Mouse (Mus musculus): ENCODE measurements around the gene Irgc1. TPM values are rescaled to one million over a fixed set of nuclear protein-coding genes. Genes with fewer than 3 reads are reported as not detected.

Gene Irgc1
- polyA plus RNA-seq, 1 experiment from 2014 or later = 0.24 TPM

DNA sequence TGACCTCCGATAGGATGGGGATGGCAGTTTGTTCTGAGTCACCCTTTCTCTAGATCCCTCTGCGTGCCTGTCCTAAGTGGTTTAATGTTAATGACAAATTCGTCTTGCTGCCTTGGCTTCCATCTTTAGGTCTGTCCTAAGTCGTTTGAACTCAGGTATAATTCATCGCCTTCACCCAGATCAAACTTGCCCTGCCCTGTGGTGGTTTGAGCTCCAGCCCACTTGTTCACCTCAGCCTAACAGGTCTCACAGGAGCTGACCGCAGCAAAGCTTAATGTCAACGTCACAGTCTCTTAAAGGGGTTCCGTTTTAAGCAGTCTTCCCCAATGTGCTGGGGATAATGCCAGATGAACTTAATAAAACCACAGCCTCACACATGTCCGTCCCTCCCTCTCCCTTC lies 26.2 kb downstream of the Irgc1 start:
- TF ChIP-seq EP300 (IDR thresholded peaks at IDR 0.05) = no peak
- TF ChIP-seq CTCF (IDR thresholded peaks at IDR 0.05) = no peak
- no peak overlapping the region for H3K4me3 ChIP-seq (ENCODE audit: low read depth, low read length)
- H3K4me2 ChIP-seq (replicated peaks; ENCODE audit: low read depth, low read length) = no peak overlapping the region
- no peak overlapping the region for H3K9ac ChIP-seq (replicated peaks; ENCODE audit: low read depth)
- H3K4me1 ChIP-seq (ENCODE audit: insufficient read depth, low read depth, low read length) = no peaks in the 10 kb centered on the region
- H3K27me3 ChIP-seq (replicated peaks; ENCODE audit: insufficient read depth, low read length) = no peaks in the 10 kb centered on the region
- H3K9me3 ChIP-seq (ENCODE audit: low read length) = no peaks in the 10 kb centered on the region
- H3K27ac ChIP-seq (ENCODE audit: low read length) = no peak overlapping the region
- 73% methylated on average over 9 of the region's 9 CpGs for WGBS
- ATAC-seq = no peak
- H3K36me3 ChIP-seq (ENCODE audit: insufficient read depth, low read length) = 0 out of 2 replicates have a peak, but pooled peaks cover 16% of the 10 kb centered on the region
- DNase-seq (ENCODE audit: low spot score) = no peak

DNA sequence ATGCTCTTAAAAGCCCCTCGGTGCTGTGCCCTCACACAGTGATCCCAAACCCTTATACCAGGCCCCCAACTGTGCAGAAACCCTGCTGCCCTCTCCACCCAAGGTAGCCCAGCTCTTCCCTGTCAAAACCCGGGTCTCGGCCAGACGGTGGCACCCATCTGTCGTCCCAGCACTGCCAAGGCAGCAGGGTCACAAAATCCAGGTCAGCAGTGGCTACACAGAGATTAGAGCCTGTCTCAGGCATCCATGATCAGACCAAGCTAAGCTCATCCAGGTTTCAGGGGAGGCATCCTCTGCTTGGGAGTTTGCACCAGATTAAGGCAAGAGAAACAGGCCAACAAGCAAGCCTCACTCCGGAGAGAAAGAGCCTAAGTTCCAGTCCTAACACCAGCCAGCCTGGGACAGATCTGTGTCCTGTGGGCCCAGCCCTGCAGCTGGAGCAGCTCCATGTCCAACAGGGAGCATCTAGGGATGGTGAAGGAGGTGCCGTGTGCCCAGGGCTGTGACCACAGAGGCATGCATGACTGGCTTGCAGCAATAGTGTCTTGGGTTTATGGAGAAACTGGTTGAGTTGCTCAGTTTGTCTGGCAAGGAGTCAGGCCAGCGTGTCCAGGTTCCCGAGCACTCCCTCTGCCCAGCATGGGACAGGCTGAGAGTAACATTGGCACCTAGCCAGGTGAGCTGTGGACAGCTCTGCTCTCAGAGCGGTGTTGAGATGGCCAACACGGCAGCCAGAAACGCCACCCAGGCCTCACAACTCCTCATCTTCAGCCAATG lies 28.0 kb downstream of the Irgc1 start:
- peak; percentile 25 for DNase-seq (ENCODE audit: low spot score)
- H3K27ac ChIP-seq (ENCODE audit: low read length) = no peak overlapping the region

DNA sequence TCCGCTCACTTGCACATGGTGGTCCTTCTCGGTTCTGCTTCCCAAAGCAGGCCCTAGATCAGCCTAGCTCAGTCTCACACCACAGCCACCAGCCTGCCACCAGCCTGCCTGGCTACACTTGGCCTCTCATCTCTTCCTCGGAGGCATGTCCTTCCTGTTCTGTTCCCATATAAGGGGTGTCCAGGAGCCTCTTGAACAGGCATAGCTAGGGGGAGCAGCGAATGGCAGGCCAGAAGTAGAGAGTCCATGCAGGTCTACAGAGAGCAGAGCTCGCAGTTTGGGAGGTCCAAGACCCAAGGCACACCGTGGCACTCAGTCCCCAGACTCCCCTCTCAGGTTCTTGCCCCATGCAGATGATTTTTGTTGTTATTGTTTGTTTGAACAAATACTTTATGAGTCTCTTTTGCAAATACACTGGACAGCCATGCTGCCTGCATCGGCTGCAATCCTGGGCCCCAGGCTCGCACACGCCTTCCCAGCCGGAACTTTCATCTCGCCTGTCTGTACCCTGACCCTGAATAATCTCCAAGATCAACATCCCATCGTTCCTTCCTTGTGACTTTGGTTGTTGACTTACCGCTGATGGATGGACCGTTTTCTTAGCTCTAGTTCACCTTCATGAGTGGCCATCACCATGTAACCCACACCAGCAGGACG lies 28.9 kb downstream of the Irgc1 start:
- Histone ChIP-seq H3K9me3 (ENCODE audit: low read length) (no peaks in the 10 kb centered on the region), H3K4me1 (ENCODE audit: insufficient read depth, low read depth, low read length) (no peaks in the 10 kb centered on the region), H3K9ac (replicated peaks; ENCODE audit: low read depth) (no peak overlapping the region), H3K27ac (ENCODE audit: low read length) (no peak overlapping the region), H3K27me3 (replicated peaks; ENCODE audit: insufficient read depth, low read length) (no peaks in the 10 kb centered on the region), H3K4me3 (ENCODE audit: low read depth, low read length) (no peak overlapping the region), H3K4me2 (replicated peaks; ENCODE audit: low read depth, low read length) (no peak overlapping the region), H3K36me3 (ENCODE audit: insufficient read depth, low read length) (0 out of 2 replicates have a peak, but pooled peaks cover 16% of the 10 kb centered on the region)
- WGBS = 78% methylated on average over 15 of the region's 15 CpGs
- DNase-seq (ENCODE audit: low spot score) (no peak), ATAC-seq (no peak)
- no peak for TF ChIP-seq CTCF (IDR thresholded peaks at IDR 0.05)
- no peak for TF ChIP-seq EP300 (IDR thresholded peaks at IDR 0.05)

More for the DNA sequence above, 28.0 kb downstream of the Irgc1 start:
- WGBS = 60% methylated on average over 12 of the region's 12 CpGs
- Histone ChIP-seq H3K27me3 (replicated peaks; ENCODE audit: insufficient read depth, low read length) (no peaks in the 10 kb centered on the region), H3K4me1 (ENCODE audit: insufficient read depth, low read depth, low read length) (no peaks in the 10 kb centered on the region), H3K9me3 (ENCODE audit: low read length) (no peaks in the 10 kb centered on the region), H3K4me2 (replicated peaks; ENCODE audit: low read depth, low read length) (no peak overlapping the region), H3K4me3 (ENCODE audit: low read depth, low read length) (no peak overlapping the region), H3K9ac (replicated peaks; ENCODE audit: low read depth) (no peak overlapping the region), H3K36me3 (ENCODE audit: insufficient read depth, low read length) (0 out of 2 replicates have a peak, but pooled peaks cover 16% of the 10 kb centered on the region)
- TF ChIP-seq CTCF (IDR thresholded peaks at IDR 0.05) (no peak), EP300 (IDR thresholded peaks at IDR 0.05) (no peak)
- peak; percentile 45; the same call in 1 of the 2 replicates for ATAC-seq

DNA sequence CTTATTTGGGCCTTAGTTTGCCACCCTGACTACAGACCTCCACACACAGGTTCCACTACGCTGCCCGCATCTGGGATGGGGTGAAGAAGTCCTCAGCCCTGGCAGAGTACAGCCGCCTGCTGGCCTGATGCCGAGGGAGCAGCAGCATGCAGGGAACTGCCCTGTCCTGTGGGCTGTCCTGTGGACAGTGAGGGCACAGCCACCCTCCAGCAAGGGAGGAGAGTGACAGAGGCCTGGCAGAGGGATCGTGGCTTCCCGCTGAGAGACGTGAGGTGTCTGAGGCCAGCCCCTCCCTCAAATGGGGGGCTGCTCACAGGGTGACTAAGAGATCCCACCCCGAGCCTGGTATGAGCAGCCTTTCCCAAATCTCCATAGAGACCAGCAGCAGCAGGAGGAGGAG lies 29.8 kb downstream of the Irgc1 start:
- Histone ChIP-seq H3K9ac (replicated peaks; ENCODE audit: low read depth) (no peak overlapping the region), H3K27me3 (replicated peaks; ENCODE audit: insufficient read depth, low read length) (no peaks in the 10 kb centered on the region), H3K4me2 (replicated peaks; ENCODE audit: low read depth, low read length) (no peak overlapping the region), H3K27ac (ENCODE audit: low read length) (no peak overlapping the region), H3K4me1 (ENCODE audit: insufficient read depth, low read depth, low read length) (no peaks in the 10 kb centered on the region), H3K9me3 (ENCODE audit: low read length) (no peaks in the 10 kb centered on the region), H3K4me3 (ENCODE audit: low read depth, low read length) (no peak overlapping the region), H3K36me3 (ENCODE audit: insufficient read depth, low read length) (0 out of 2 replicates have a peak, but pooled peaks cover 16% of the 10 kb centered on the region)
- ATAC-seq (no peak), DNase-seq (ENCODE audit: low spot score) (no peak)
- TF ChIP-seq CTCF (IDR thresholded peaks at IDR 0.05) = no peak
- 69% methylated on average over 8 of the region's 8 CpGs for WGBS

DNA sequence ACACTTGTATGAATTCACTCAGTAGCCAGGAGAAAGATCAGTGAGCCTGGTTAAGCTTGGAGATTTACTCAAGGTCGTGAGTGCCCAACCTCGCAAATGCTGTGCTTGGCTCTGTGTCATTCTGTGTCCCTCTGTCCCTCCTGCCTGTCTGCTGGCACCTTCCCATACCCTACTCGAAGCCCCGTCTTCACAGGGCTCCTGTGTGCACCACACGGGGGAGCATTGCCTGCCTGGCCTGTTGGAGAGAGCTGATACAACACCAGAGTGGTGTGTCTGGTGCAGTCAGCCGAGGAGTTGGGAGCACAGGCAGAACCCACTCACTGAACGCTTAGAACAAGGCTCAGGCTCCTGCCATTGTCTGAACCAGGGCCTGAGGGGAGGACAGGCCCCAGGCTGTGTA lies 30.4 kb downstream of the Irgc1 start:
- Histone ChIP-seq H3K27ac (ENCODE audit: low read length) (no peak overlapping the region), H3K4me1 (ENCODE audit: insufficient read depth, low read depth, low read length) (no peaks in the 10 kb centered on the region), H3K4me2 (replicated peaks; ENCODE audit: low read depth, low read length) (no peak overlapping the region), H3K9ac (replicated peaks; ENCODE audit: low read depth) (no peak overlapping the region), H3K4me3 (ENCODE audit: low read depth, low read length) (no peak overlapping the region), H3K9me3 (ENCODE audit: low read length) (no peaks in the 10 kb centered on the region), H3K36me3 (ENCODE audit: insufficient read depth, low read length) (0 out of 2 replicates have a peak, but pooled peaks cover 16% of the 10 kb centered on the region), H3K27me3 (replicated peaks; ENCODE audit: insufficient read depth, low read length) (no peaks in the 10 kb centered on the region)
- DNase-seq (ENCODE audit: low spot score) = no peak
- TF ChIP-seq EP300 (IDR thresholded peaks at IDR 0.05) (no peak), CTCF (IDR thresholded peaks at IDR 0.05) (peak; percentile 4; the same call in 1 of the 2 replicates)
- WGBS = 73% methylated on average over 7 of the region's 7 CpGs
- no peak for ATAC-seq

DNA sequence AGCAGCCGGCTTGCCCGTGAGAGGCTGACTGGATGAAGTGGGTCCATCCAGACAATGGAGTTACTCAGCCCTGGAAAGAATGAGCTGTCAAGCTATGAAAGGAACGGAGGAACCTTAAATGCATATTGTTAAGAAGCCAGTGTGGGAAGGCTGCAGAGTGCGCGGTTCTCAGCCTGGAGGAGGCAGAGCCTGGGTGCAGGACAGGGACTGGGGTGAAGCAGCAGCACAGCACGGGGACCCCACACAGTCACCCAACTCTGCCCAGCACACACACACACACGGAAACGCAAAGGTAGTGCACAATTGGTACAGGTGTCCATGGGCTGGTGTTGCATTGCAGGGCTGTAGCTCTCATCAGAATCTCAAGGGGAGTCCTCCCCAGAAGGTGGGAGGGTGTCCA lies 32.5 kb downstream of the Irgc1 start:
- Histone ChIP-seq H3K27ac (ENCODE audit: low read length) (no peak overlapping the region), H3K4me2 (replicated peaks; ENCODE audit: low read depth, low read length) (no peak overlapping the region), H3K9me3 (ENCODE audit: low read length) (no peaks in the 10 kb centered on the region), H3K36me3 (ENCODE audit: insufficient read depth, low read length) (0 out of 2 replicates have a peak, but pooled peaks cover 16% of the 10 kb centered on the region), H3K27me3 (replicated peaks; ENCODE audit: insufficient read depth, low read length) (no peaks in the 10 kb centered on the region), H3K9ac (replicated peaks; ENCODE audit: low read depth) (no peak overlapping the region), H3K4me1 (ENCODE audit: insufficient read depth, low read depth, low read length) (no peaks in the 10 kb centered on the region), H3K4me3 (ENCODE audit: low read depth, low read length) (no peak overlapping the region)
- ATAC-seq (no peak), DNase-seq (ENCODE audit: low spot score) (no peak)
- 88% methylated on average over 8 of the region's 8 CpGs for WGBS
- TF ChIP-seq EP300 (IDR thresholded peaks at IDR 0.05) (no peak), CTCF (IDR thresholded peaks at IDR 0.05) (no peak)
